Mouse (Mus musculus): ENCODE measurements around the gene Cetn4. TPM values are rescaled to one million over a fixed set of nuclear protein-coding genes. Genes with fewer than 3 reads are reported as not detected.
A peak's percentile ranks its signal among the peaks of the same experiment; 100 is the strongest.

Gene Cetn4
- polyA plus RNA-seq, 1 experiment from 2014 or later, result 1.3 TPM

- 60% methylated on average over 7 of the region's 7 CpGs for WGBS
- no peak for DNase-seq (ENCODE audit: low spot score)
- H3K9me3 ChIP-seq (ENCODE audit: control insufficient read depth, low read length), result no peaks in the 10 kb centered on the region
- no peaks in the 10 kb centered on the region for H3K36me3 ChIP-seq (ENCODE audit: control insufficient read depth, insufficient read depth, low read length)
- H3K27ac ChIP-seq (ENCODE audit: low read depth, low read length), result no peak overlapping the region
- no peak for ATAC-seq (ENCODE audit: insufficient read depth, low FRiP score, low TSS enrichment)
- H3K4me3 ChIP-seq (ENCODE audit: low read depth, low read length), result no peak overlapping the region
- no peaks in the 10 kb centered on the region for H3K27me3 ChIP-seq (ENCODE audit: control insufficient read depth, insufficient read depth, low read length)
- no peak overlapping the region for H3K9ac ChIP-seq (ENCODE audit: low read length)
- no peaks in the 10 kb centered on the region for H3K4me1 ChIP-seq (ENCODE audit: control insufficient read depth, insufficient read depth, low read length)
- no peak overlapping the region for H3K4me2 ChIP-seq (ENCODE audit: low read depth)
Observed at GRCm38 (mm10) chr3:37290881-37291541, 21.5 kb downstream of the Cetn4 start.

- no peak overlapping the region for H3K27ac ChIP-seq (ENCODE audit: low read depth, low read length)
- ATAC-seq (ENCODE audit: insufficient read depth, low FRiP score, low TSS enrichment) (no peak), DNase-seq (ENCODE audit: low spot score) (no peak)
- 94% methylated on average over 2 of the region's 2 CpGs for WGBS
- H3K27me3 ChIP-seq (ENCODE audit: control insufficient read depth, insufficient read depth, low read length), result no peaks in the 10 kb centered on the region
- H3K36me3 ChIP-seq (ENCODE audit: control insufficient read depth, insufficient read depth, low read length), result no peaks in the 10 kb centered on the region
- no peak overlapping the region for H3K9ac ChIP-seq (ENCODE audit: low read length)
- H3K4me2 ChIP-seq (ENCODE audit: low read depth), result no peak overlapping the region
- H3K9me3 ChIP-seq (ENCODE audit: control insufficient read depth, low read length), result no peaks in the 10 kb centered on the region
- H3K4me3 ChIP-seq (ENCODE audit: low read depth, low read length), result no peak overlapping the region
- H3K4me1 ChIP-seq (ENCODE audit: control insufficient read depth, insufficient read depth, low read length), result no peaks in the 10 kb centered on the region
Observed at GRCm38 (mm10) chr3:37289237-37289636, 23.3 kb downstream of the Cetn4 start.

GRCm38 (mm10) chr3:37283234-37283633 lies 29.3 kb downstream of the Cetn4 start:
- DNase-seq (ENCODE audit: low spot score), result no peak
- Histone ChIP-seq H3K4me2 (ENCODE audit: low read depth) (no peak overlapping the region), H3K4me1 (ENCODE audit: control insufficient read depth, insufficient read depth, low read length) (no peaks in the 10 kb centered on the region), H3K9me3 (ENCODE audit: control insufficient read depth, low read length) (no peaks in the 10 kb centered on the region), H3K36me3 (ENCODE audit: control insufficient read depth, insufficient read depth, low read length) (no peaks in the 10 kb centered on the region), H3K9ac (ENCODE audit: low read length) (no peak overlapping the region), H3K27ac (ENCODE audit: low read depth, low read length) (no peak overlapping the region), H3K4me3 (ENCODE audit: low read depth, low read length) (no peak overlapping the region), H3K27me3 (ENCODE audit: control insufficient read depth, insufficient read depth, low read length) (no peaks in the 10 kb centered on the region)
- WGBS, result 81% methylated on average over 4 of the region's 4 CpGs
- no peak for ATAC-seq (ENCODE audit: insufficient read depth, low FRiP score, low TSS enrichment)

- Histone ChIP-seq H3K27me3 (ENCODE audit: control insufficient read depth, insufficient read depth, low read length) (no peaks in the 10 kb centered on the region), H3K27ac (ENCODE audit: low read depth, low read length) (no peak overlapping the region), H3K36me3 (ENCODE audit: control insufficient read depth, insufficient read depth, low read length) (no peaks in the 10 kb centered on the region), H3K9me3 (ENCODE audit: control insufficient read depth, low read length) (no peaks in the 10 kb centered on the region), H3K4me3 (ENCODE audit: low read depth, low read length) (no peak overlapping the region), H3K4me2 (ENCODE audit: low read depth) (no peak overlapping the region), H3K9ac (ENCODE audit: low read length) (no peak overlapping the region), H3K4me1 (ENCODE audit: control insufficient read depth, insufficient read depth, low read length) (no peaks in the 10 kb centered on the region)
- DNase-seq (ENCODE audit: low spot score), result no peak
- 90% methylated on average over 11 of the region's 11 CpGs for WGBS
- ATAC-seq (ENCODE audit: insufficient read depth, low FRiP score, low TSS enrichment), result no peak
Observed at GRCm38 (mm10) chr3:37282299-37282922, 30.1 kb downstream of the Cetn4 start.

- no peaks in the 10 kb centered on the region for H3K27me3 ChIP-seq (ENCODE audit: control insufficient read depth, insufficient read depth, low read length)
- H3K27ac ChIP-seq (ENCODE audit: low read depth, low read length), result no peak overlapping the region
- no peak for ATAC-seq (ENCODE audit: insufficient read depth, low FRiP score, low TSS enrichment)
- H3K4me3 ChIP-seq (ENCODE audit: low read depth, low read length), result no peak overlapping the region
- no peaks in the 10 kb centered on the region for H3K36me3 ChIP-seq (ENCODE audit: control insufficient read depth, insufficient read depth, low read length)
- no peak for DNase-seq (ENCODE audit: low spot score)
- WGBS, result 86% methylated on average over 8 of the region's 8 CpGs
- H3K9ac ChIP-seq (ENCODE audit: low read length), result no peak overlapping the region
- no peaks in the 10 kb centered on the region for H3K9me3 ChIP-seq (ENCODE audit: control insufficient read depth, low read length)
- H3K4me2 ChIP-seq (ENCODE audit: low read depth), result no peak overlapping the region
- H3K4me1 ChIP-seq (ENCODE audit: control insufficient read depth, insufficient read depth, low read length), result no peaks in the 10 kb centered on the region
Observed at GRCm38 (mm10) chr3:37280871-37281270, 31.6 kb downstream of the Cetn4 start.

- H3K9ac ChIP-seq (ENCODE audit: low read length), result no peak overlapping the region
- no peak overlapping the region for H3K27ac ChIP-seq (ENCODE audit: low read depth, low read length)
- H3K9me3 ChIP-seq (ENCODE audit: control insufficient read depth, low read length), result no peaks in the 10 kb centered on the region
- H3K27me3 ChIP-seq (ENCODE audit: control insufficient read depth, insufficient read depth, low read length), result no peaks in the 10 kb centered on the region
- H3K4me2 ChIP-seq (ENCODE audit: low read depth), result no peak overlapping the region
- no peaks in the 10 kb centered on the region for H3K4me1 ChIP-seq (ENCODE audit: control insufficient read depth, insufficient read depth, low read length)
- 79% methylated on average over 1 of the region's 1 CpGs for WGBS
- no peaks in the 10 kb centered on the region for H3K36me3 ChIP-seq (ENCODE audit: control insufficient read depth, insufficient read depth, low read length)
- ATAC-seq (ENCODE audit: insufficient read depth, low FRiP score, low TSS enrichment) (no peak), DNase-seq (ENCODE audit: low spot score) (no peak)
- no peak overlapping the region for H3K4me3 ChIP-seq (ENCODE audit: low read depth, low read length)
Observed at GRCm38 (mm10) chr3:37280221-37280620, 32.3 kb downstream of the Cetn4 start.

- ATAC-seq (ENCODE audit: insufficient read depth, low FRiP score, low TSS enrichment), result no peak
- 82% methylated on average over 6 of the region's 6 CpGs for WGBS
- H3K9me3 ChIP-seq (ENCODE audit: control insufficient read depth, low read length), result no peaks in the 10 kb centered on the region
- H3K36me3 ChIP-seq (ENCODE audit: control insufficient read depth, insufficient read depth, low read length), result no peaks in the 10 kb centered on the region
- DNase-seq (ENCODE audit: low spot score), result no peak
- no peak overlapping the region for H3K4me3 ChIP-seq (ENCODE audit: low read depth, low read length)
- no peak overlapping the region for H3K27ac ChIP-seq (ENCODE audit: low read depth, low read length)
- H3K9ac ChIP-seq (ENCODE audit: low read length), result no peak overlapping the region
- no peaks in the 10 kb centered on the region for H3K4me1 ChIP-seq (ENCODE audit: control insufficient read depth, insufficient read depth, low read length)
- H3K27me3 ChIP-seq (ENCODE audit: control insufficient read depth, insufficient read depth, low read length), result no peaks in the 10 kb centered on the region
- H3K4me2 ChIP-seq (ENCODE audit: low read depth), result no peak overlapping the region
Observed at GRCm38 (mm10) chr3:37274661-37275060, 37.8 kb downstream of the Cetn4 start.

- H3K36me3 ChIP-seq (ENCODE audit: control insufficient read depth, insufficient read depth, low read length), result no peaks in the 10 kb centered on the region
- no peaks in the 10 kb centered on the region for H3K9me3 ChIP-seq (ENCODE audit: control insufficient read depth, low read length)
- H3K27me3 ChIP-seq (ENCODE audit: control insufficient read depth, insufficient read depth, low read length), result no peaks in the 10 kb centered on the region
- H3K4me2 ChIP-seq (ENCODE audit: low read depth), result no peak overlapping the region
- WGBS, result 87% methylated on average over 7 of the region's 7 CpGs
- H3K27ac ChIP-seq (ENCODE audit: low read depth, low read length), result no peak overlapping the region
- H3K4me1 ChIP-seq (ENCODE audit: control insufficient read depth, insufficient read depth, low read length), result no peaks in the 10 kb centered on the region
- DNase-seq (ENCODE audit: low spot score) (no peak), ATAC-seq (ENCODE audit: insufficient read depth, low FRiP score, low TSS enrichment) (no peak)
- H3K9ac ChIP-seq (ENCODE audit: low read length), result no peak overlapping the region
- no peak overlapping the region for H3K4me3 ChIP-seq (ENCODE audit: low read depth, low read length)
Observed at GRCm38 (mm10) chr3:37273092-37273491, 39.4 kb downstream of the Cetn4 start.

- Histone ChIP-seq H3K4me3 (ENCODE audit: low read depth, low read length) (no peak overlapping the region), H3K27ac (ENCODE audit: low read depth, low read length) (no peak overlapping the region), H3K27me3 (ENCODE audit: control insufficient read depth, insufficient read depth, low read length) (no peaks in the 10 kb centered on the region), H3K36me3 (ENCODE audit: control insufficient read depth, insufficient read depth, low read length) (no peaks in the 10 kb centered on the region), H3K9ac (ENCODE audit: low read length) (no peak overlapping the region), H3K9me3 (ENCODE audit: control insufficient read depth, low read length) (no peaks in the 10 kb centered on the region), H3K4me1 (ENCODE audit: control insufficient read depth, insufficient read depth, low read length) (no peaks in the 10 kb centered on the region), H3K4me2 (ENCODE audit: low read depth) (no peak overlapping the region)
- 15% methylated on average over 1 of the region's 1 CpGs for WGBS
- ATAC-seq (ENCODE audit: insufficient read depth, low FRiP score, low TSS enrichment) (no peak), DNase-seq (ENCODE audit: low spot score) (peak; percentile 45)
Observed at GRCm38 (mm10) chr3:37271209-37271608, 41.3 kb downstream of the Cetn4 start.

All from neural tube, embryonic 11.5 days (tissue).